Mouse (Mus musculus) C2C12 (cell line): ENCODE results near the gene Vmn2r85.
"Not testable (repeated sequence)": the region's sequence is repeated elsewhere in the genome, so short reads cannot be mapped to it uniquely, and the experiment has no call there.

ENCODE experiments used
- CEBPB ChIP-seq: IDR thresholded peaks from one replicate; pipeline ENCODE4 v1.6.1; 2011; ENCODE audit warnings: low read depth, mild to moderate bottlenecking, control low read depth, moderate library complexity
- CTCF ChIP-seq: IDR thresholded peaks from one replicate; pipeline ENCODE4 v1.5.1; 2011; ENCODE audit not compliant: control insufficient read depth, insufficient read depth, insufficient read length
- FOSL1 ChIP-seq: IDR thresholded peaks from one replicate; pipeline ENCODE4 v1.8.0; 2011; ENCODE audit warnings: mild to moderate bottlenecking, low read length; ENCODE audit not compliant: poor library complexity, insufficient read depth, severe bottlenecking
- MAX ChIP-seq: IDR thresholded peaks from one replicate; pipeline ENCODE4 v1.6.1; 2011; ENCODE audit warnings: mild to moderate bottlenecking, control low read depth
- MYOD1 ChIP-seq: IDR thresholded peaks from one replicate; pipeline ENCODE4 v1.6.1; 2011; ENCODE audit warnings: low read depth; ENCODE audit not compliant: control insufficient read depth, insufficient read length
- MYOG ChIP-seq: IDR thresholded peaks from one replicate; pipeline ENCODE4 v1.6.1; 2011; ENCODE audit not compliant: control insufficient read depth, insufficient read length; ENCODE audit errors: extremely low read depth
- USF1 ChIP-seq: IDR thresholded peaks from one replicate; pipeline ENCODE4 v1.6.1; 2011; ENCODE audit warnings: low read depth, mild to moderate bottlenecking, control low read depth, moderate library complexity

DNA sequence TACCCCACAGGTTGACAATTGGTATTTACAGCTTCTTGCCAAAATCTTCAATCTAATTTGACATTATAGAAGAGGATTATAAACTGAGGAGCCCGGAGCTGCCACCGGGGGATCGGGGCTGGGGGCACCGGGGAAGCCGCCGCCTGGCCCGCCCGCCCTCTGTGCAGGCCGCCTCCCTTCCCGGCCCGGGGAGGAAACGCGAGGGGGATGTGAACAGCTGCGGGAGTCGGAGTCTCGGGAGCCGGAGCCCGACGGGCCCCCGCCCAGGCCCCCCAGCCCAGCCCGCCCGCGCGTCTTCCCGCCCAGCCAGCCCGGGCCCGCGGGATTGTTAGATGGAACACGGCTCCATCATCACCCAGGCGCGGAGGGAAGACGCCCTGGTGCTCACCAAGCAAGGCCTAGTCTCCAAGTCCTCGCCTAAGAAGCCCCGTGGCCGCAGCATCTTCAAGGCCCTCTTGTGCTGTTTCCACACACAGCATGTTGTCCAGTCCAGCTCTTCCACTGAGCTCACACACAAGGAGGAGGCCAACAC lies 17.3 kb downstream of the Vmn2r85 start:
- not testable (repeated sequence) for TF ChIP-seq CTCF, CEBPB, USF1, MAX, MYOD1, MYOG, FOSL1
